Mouse (Mus musculus) forebrain, embryonic 10.5 days (tissue): Measurements from ENCODE around the gene Fam120a. TPM values are rescaled to one million over a fixed set of nuclear protein-coding genes. Genes with fewer than 3 reads are reported as not detected.

Experiments used
- DNase-seq: peaks from one replicate; pipeline ENCODE4 v3.0.0-alpha.2; 2017; ENCODE audit warnings: low spot score; ENCODE audit errors: extremely low spot score
- H3K27ac ChIP-seq: fragments of 300-500 bp; sonication (generic); 2 replicates; pipeline ENCODE4 v1.5.1; 2016; ENCODE audit warnings: mild to moderate bottlenecking
- H3K27me3 ChIP-seq: fragments of 300-500 bp; sonication (generic); 2 replicates; pipeline ENCODE4 v1.6.1; 2016; ENCODE audit warnings: mild to moderate bottlenecking; ENCODE audit not compliant: poor library complexity, severe bottlenecking
- H3K36me3 ChIP-seq: fragments of 300-500 bp; sonication (generic); replicated peaks from 2 replicates; pipeline ENCODE4 v1.6.1; 2016; ENCODE audit warnings: mild to moderate bottlenecking, moderate library complexity
- H3K4me1 ChIP-seq: fragments of 300-500 bp; sonication (generic); 2 replicates; pipeline ENCODE4 v1.6.1; 2016
- H3K4me3 ChIP-seq: fragments of 300-500 bp; sonication (generic); 2 replicates; pipeline ENCODE4 v1.5.1; 2016; ENCODE audit warnings: mild to moderate bottlenecking, moderate library complexity
- H3K9me3 ChIP-seq: fragments of 300-500 bp; sonication (generic); 2 replicates; pipeline ENCODE4 v1.6.1; 2016; ENCODE audit warnings: mild to moderate bottlenecking, moderate library complexity
- WGBS: fragments of 180-500 bp; shearing (Covaris S2); methylation state at CpG from one replicate; pipeline ENCODE4 v1.1.7; 2016; 5-methylcytosine and 5-hydroxymethylcytosine counted together
- polyA plus RNA-seq: library from polyadenylated mRNA; unstranded; fragments of >200 nt; fragmentation: Nextera tagmentation; extraction: Ambion mirVana; gene quantifications from 2 replicates; pipeline ENCODE4 v1.2.1, GENCODE M21; 2016

Fam120a gene
- polyA plus RNA-seq, 1 experiment from 2014 or later = 14.5 TPM

DNA sequence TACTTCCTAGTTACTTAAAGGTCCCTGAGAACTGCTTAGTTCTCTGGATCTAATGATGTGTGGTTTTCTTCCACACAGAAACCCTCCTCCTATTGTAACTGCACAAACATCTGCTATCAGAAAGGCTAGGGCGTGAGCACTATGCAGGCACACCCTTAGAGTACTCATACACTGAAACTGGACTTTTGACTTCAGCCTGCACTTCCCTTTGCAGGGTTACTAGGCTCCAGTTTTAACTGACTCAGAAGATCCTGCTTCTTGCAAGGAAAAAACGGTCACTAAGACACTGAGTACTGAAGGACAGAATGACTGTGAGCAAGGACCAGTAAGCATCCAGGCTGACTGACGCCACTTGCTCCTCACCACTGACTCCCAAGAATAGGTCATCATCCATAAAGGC lies 5.3 kb downstream of the Fam120a start:
- no peak overlapping the region for H3K4me3 ChIP-seq
- 81% methylated on average over 3 of the region's 3 CpGs for WGBS
- H3K27me3 ChIP-seq = no peaks in the 10 kb centered on the region
- peaks cover 49% of the 10 kb centered on the region for H3K4me1 ChIP-seq
- H3K27ac ChIP-seq = no peak overlapping the region
- peaks cover 12% of the 10 kb centered on the region for H3K36me3 ChIP-seq
- H3K9me3 ChIP-seq = no peaks in the 10 kb centered on the region
- no peak for DNase-seq

DNA sequence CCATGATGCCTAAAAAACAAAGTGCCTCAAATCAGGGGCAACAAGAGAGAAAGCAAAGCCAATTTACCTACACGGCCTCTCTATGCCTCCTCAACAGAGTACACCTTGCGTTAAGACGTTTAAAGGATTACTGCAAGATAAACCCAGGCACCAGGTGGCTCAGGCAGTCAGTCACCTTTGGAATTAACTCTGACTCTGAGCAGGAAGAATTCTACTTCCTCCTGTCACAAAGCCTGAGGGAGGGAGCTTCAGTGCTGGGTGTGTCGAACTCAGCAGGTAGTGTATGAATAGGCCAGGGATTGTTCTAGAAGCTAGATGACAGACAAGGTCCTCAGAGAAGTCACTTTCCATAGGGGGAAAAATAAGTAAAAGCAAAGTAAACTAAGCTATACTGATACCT lies 9.2 kb downstream of the Fam120a start:
- Histone ChIP-seq H3K27me3 (no peaks in the 10 kb centered on the region), H3K4me1 (peaks cover 29% of the 10 kb centered on the region), H3K36me3 (peaks cover 14% of the 10 kb centered on the region), H3K27ac (no peak overlapping the region), H3K4me3 (no peak overlapping the region), H3K9me3 (no peaks in the 10 kb centered on the region)
- no peak for DNase-seq
- WGBS = 66% methylated on average over 4 of the region's 4 CpGs

DNA sequence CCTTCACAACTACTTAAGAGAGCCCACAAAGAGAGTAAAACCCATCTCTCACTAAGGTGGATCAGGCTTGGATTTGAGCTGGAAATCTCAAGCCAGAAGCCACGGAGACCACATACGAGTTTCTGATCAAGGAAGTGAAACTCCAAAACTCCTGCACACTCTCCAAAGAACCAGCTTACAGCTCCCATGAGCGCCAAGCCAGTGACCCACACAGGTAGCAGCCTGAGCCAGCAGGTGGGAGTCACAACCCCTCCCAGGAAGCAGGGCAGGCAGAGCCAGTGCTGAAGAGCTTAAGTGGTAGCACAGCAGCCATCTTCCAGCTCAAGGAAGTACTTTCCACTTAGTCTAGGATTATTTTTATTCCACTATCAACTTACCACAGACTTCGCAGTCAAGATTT lies 13.0 kb downstream of the Fam120a start:
- Histone ChIP-seq H3K27ac (no peak overlapping the region), H3K27me3 (no peaks in the 10 kb centered on the region), H3K9me3 (no peaks in the 10 kb centered on the region), H3K4me3 (no peak overlapping the region), H3K36me3 (peaks cover 14% of the 10 kb centered on the region), H3K4me1 (peaks cover 27% of the 10 kb centered on the region)
- DNase-seq = no peak
- WGBS = 93% methylated on average over 4 of the region's 4 CpGs

DNA sequence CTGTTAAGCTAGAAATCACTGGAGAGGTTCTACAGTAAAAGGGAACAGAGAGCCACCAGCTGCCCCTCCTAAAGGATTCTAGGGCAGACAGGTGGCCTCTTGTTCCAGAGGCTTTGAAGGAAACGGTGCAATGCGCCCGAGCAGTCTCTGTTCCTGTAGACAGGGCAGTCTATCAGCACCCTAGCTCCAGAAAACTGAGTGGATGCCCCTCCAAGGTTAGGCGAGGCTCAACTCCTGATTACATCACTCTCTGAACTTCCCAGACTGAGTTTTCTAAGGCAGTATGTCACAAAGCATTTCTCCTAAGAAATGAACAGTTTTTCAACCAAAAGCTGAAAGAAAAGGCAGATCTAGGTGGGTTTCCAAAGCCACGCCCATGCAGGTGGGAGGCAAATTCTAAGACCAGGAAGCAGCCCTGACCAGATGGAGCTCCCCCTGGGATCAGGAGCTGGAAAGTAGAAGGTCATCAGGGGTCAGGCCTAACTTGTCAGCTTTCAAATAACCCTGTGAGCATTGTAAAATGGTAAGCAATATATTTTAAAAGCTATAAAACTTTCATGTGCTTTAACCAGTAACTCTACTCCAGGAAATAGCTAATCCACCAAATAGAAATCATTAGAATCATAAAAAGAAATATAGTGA lies 17.1 kb downstream of the Fam120a start:
- WGBS = 83% methylated on average over 5 of the region's 5 CpGs
- H3K4me3 ChIP-seq = no peak overlapping the region
- H3K9me3 ChIP-seq = no peaks in the 10 kb centered on the region
- H3K36me3 ChIP-seq = peaks cover 50% of the 10 kb centered on the region
- DNase-seq = no peak
- H3K27me3 ChIP-seq = no peaks in the 10 kb centered on the region
- H3K27ac ChIP-seq = 0 out of 2 replicates have a peak overlapping the region, but pooled peaks have one; percentile 8
- 0 out of 2 replicates have a peak, but pooled peaks cover 6% of the 10 kb centered on the region for H3K4me1 ChIP-seq

DNA sequence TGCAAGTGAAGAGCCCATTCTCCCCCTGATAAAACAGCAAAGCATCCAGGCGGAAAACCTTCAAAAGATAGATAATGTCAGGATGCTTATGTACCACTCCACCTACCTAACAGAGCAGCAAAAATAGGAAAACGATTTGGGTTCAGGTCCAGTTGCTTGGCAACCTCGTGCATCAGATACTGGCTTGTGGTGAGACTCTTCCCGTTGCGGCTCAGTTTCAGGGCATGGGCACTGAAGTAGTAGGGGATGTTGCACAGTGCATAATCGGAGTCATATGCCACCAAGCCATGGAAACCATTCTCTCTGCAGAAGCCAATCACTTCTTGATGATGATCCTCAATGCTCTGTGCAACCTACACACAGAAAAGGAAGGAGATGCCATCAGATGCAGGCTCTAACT lies 18.9 kb downstream of the Fam120a start:
- H3K27me3 ChIP-seq = no peaks in the 10 kb centered on the region
- H3K9me3 ChIP-seq = no peaks in the 10 kb centered on the region
- H3K4me3 ChIP-seq = no peak overlapping the region
- H3K27ac ChIP-seq = no peak overlapping the region
- DNase-seq = no peak
- H3K36me3 ChIP-seq = peaks cover 57% of the 10 kb centered on the region
- 0 out of 2 replicates have a peak, but pooled peaks cover 6% of the 10 kb centered on the region for H3K4me1 ChIP-seq
- WGBS = 93% methylated on average over 6 of the region's 6 CpGs

DNA sequence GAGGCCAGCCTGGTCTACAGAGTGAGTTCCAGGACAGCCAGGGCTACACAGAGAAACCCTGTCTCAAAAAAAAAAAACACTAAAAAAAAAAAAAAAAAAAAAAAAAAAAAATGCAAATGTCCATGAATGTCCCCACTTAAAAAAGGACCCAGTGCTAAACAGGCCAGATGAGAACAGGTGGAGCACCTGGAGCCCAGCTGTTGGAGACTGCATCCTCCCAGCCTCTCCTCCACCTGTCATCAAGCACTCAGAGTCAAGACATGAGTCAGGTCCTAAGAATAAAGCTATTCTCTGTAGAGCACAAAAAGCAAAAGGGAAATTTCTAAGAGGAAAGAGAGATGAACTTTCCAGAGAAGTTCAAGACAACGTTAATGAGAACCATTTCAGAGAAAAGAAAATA lies 23.2 kb downstream of the Fam120a start:
- Histone ChIP-seq H3K27me3 (no peaks in the 10 kb centered on the region), H3K36me3 (peaks cover 88% of the 10 kb centered on the region), H3K4me3 (no peak overlapping the region), H3K27ac (no peak overlapping the region), H3K9me3 (no peaks in the 10 kb centered on the region), H3K4me1 (no peaks in the 10 kb centered on the region)
- WGBS = 90% methylated on average over 1 of the region's 1 CpGs
- DNase-seq = no peak

DNA sequence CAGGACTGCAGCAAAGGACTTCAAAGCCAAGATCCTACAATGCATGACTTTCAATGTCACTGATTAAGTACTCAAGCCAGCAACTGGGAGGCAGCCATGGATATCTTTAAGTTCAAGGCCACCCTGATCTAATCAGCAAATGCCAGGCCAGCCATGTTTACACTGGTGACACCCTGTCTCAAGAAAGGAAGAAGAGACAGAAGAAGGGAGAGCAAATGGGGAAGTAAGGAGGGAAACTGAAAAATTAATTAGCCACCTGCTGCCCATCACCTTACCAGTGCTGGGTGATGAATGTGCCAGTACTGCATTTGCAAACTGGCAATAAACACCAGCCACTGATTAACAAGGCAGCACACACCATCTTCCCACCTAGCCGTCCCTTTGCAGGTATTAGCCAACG lies 25.3 kb downstream of the Fam120a start:
- no peaks in the 10 kb centered on the region for H3K9me3 ChIP-seq
- H3K4me1 ChIP-seq = no peaks in the 10 kb centered on the region
- H3K4me3 ChIP-seq = no peak overlapping the region
- DNase-seq = no peak
- peaks cover 85% of the 10 kb centered on the region for H3K36me3 ChIP-seq
- 87% methylated on average over 2 of the region's 2 CpGs for WGBS
- no peaks in the 10 kb centered on the region for H3K27me3 ChIP-seq
- no peak overlapping the region for H3K27ac ChIP-seq

DNA sequence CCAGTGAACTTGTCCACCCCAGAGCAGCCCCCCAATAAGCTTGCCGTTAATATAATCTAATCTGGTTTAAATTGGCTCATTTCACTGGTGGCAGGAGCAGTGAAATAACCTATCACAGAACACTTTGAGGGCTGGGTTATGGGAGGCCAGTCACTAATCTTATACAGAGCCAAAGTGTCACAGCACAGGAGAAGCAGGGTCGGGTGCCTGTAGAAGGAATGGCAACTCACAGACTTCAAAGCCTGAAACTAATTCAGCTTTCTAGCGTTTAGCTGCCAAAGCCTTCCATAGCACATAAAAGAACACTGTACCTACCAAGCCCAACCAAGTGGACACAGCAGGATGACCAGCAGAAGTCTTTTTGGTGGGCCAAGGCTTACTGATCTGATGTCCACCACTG lies 26.0 kb downstream of the Fam120a start:
- Histone ChIP-seq H3K27me3 (no peaks in the 10 kb centered on the region), H3K27ac (no peak overlapping the region), H3K9me3 (no peaks in the 10 kb centered on the region), H3K36me3 (peaks cover 86% of the 10 kb centered on the region), H3K4me3 (no peak overlapping the region), H3K4me1 (no peaks in the 10 kb centered on the region)
- WGBS = 79% methylated on average over 3 of the region's 3 CpGs
- DNase-seq = no peak

DNA sequence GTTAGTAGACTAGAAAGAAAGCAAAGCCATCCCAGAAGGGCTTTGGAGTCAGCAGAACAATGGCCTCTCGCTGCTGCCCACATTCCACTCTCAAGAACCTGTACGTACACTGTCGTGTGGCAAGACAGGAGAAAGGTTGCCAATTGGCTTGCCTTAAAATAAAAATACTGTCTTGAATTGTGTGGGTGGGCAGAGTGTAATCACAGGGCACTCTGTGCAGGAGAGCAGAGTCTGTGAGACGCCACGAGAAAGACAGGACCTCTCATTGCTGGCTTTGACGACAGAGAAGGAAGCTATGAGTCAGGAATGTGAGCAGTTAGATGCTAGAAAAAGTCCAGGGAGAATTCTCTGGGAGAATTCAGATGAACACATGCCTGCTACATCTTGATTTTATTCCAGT lies 33.2 kb downstream of the Fam120a start:
- no peak for DNase-seq
- Histone ChIP-seq H3K4me3 (no peak overlapping the region), H3K27ac (no peak overlapping the region), H3K9me3 (no peaks in the 10 kb centered on the region), H3K27me3 (no peaks in the 10 kb centered on the region), H3K36me3 (peaks cover 88% of the 10 kb centered on the region), H3K4me1 (no peaks in the 10 kb centered on the region)
- 82% methylated on average over 6 of the region's 6 CpGs for WGBS

DNA sequence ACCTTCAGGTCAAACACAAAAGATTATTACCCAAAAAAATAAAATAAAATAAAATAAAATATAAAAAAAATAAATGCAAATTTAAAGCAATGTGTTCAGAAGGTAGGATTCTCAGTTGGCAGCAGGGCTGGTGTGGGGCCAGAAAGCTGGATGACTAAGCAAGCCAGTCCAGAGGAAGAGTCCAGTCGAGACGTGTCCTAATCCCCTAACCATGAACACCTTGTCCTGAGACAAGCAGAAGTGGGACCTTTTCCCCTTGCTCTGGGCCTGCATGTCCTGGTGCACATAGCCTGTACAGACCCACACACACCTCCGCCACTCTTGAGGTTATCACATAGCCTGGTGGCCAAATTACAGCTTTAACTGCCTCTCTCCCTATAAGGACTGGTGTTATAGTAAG lies 35.1 kb downstream of the Fam120a start:
- Histone ChIP-seq H3K9me3 (no peaks in the 10 kb centered on the region), H3K27ac (no peak overlapping the region), H3K36me3 (peaks cover 91% of the 10 kb centered on the region), H3K27me3 (no peaks in the 10 kb centered on the region), H3K4me3 (no peak overlapping the region), H3K4me1 (no peaks in the 10 kb centered on the region)
- 88% methylated on average over 3 of the region's 3 CpGs for WGBS
- DNase-seq = no peak

DNA sequence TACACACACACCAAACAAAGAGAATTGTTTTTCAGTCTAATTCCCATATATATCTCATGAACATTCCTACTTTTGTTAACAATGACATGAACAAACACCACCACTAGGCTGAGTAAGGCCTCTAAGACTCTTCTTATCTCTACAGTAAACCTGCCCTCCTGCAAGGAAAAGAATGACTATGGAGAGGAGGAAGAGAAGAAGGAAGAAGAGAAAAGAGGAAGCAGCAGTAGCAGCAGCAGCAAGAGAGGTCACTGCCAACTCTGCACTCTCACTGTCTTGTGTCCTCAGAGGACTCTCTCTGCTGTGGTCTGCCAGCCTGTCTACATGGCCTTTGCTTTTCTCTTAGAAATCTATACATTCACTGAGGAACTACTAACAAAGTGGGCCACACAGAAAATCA lies 36.1 kb downstream of the Fam120a start:
- Histone ChIP-seq H3K36me3 (peaks cover 90% of the 10 kb centered on the region), H3K27ac (no peak overlapping the region), H3K9me3 (no peaks in the 10 kb centered on the region)

DNA sequence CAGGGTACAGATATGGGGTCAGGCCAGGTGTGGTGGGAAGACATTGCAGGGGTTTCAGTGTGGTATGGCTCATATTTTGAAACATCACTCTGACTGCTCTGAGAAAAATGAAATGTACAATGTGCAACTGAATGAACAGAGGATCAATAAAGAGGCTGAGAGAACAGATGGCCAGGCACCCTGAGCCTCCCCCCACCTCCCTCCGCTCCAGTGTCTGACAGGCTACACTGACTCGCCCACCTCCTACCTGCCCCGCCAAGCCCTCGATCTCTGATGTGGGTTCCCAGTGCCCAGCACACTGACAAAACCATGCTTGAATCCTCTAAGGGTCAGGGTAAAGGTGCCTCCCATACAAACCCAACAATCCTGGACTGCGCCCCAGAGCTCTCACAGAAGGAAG lies 36.6 kb downstream of the Fam120a start:
- Histone ChIP-seq H3K4me3 (no peak overlapping the region), H3K9me3 (no peaks in the 10 kb centered on the region), H3K36me3 (peaks cover 90% of the 10 kb centered on the region), H3K27me3 (no peaks in the 10 kb centered on the region), H3K4me1 (no peaks in the 10 kb centered on the region), H3K27ac (no peak overlapping the region)
- DNase-seq = no peak
- WGBS = 95% methylated on average over 5 of the region's 5 CpGs

More for the DNA sequence above, 36.1 kb downstream of the Fam120a start:
- Histone ChIP-seq H3K27me3 (no peaks in the 10 kb centered on the region), H3K4me3 (no peak overlapping the region), H3K4me1 (no peaks in the 10 kb centered on the region)
- no peak for DNase-seq

DNA sequence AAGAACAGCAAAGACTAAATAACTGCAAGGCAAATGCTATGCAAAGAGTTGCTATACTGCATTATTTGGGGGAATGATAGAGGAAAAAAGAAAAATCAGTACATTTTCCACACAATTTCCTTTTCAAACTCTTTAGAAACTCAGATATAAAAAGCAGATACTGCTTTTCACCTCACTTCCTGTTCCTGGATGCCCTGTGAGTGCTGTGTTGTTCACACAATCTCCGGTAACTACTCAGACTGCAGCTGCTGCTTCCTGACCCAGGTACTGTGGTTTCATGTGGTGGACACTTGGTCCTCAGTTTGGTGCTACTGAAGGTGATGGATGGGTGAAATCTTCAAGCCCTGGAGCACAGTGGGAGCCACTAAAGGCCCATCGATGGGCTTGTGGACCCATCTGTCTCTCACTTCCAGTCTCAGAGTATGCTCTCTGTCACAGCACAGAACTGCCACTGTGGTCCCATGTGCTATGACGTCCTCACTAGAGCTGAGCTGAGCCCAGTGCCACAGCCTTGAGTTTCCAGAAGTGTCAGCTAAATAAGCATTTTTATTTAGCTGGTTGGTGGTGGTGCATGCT lies 38.2 kb downstream of the Fam120a start:
- WGBS = 93% methylated on average over 3 of the region's 3 CpGs
- Histone ChIP-seq H3K4me3 (no peak overlapping the region), H3K27ac (no peak overlapping the region), H3K9me3 (no peaks in the 10 kb centered on the region), H3K4me1 (no peaks in the 10 kb centered on the region), H3K36me3 (peaks cover 87% of the 10 kb centered on the region), H3K27me3 (no peaks in the 10 kb centered on the region)
- no peak for DNase-seq
